Comparison of ENCODE assay signal across 21 mouse cellular contexts in genomic region chr16:17950068-17950467, GRCm38 (mm10). TPM values are rescaled to one million over a fixed set of nuclear protein-coding genes. Genes with fewer than 3 reads are reported as not detected.
DNase-seq lines count a peak whose midpoint lies in the region; ATAC-seq lines count a peak whose summit lies in the region.
"Had no signal": no experiment of that assay in that cellular context is flagged by ENCODE, and none has a peak within 500 bp of the region (broad histone marks: within the 10 kb centered on the region; RNA-seq: fewer than 3 reads in every experiment).

No protein-coding gene starts in this region.

- ATAC-seq in limb, embryonic 12.5 days (ENCODE audit: insufficient number of reproducible peaks, insufficient read depth, low FRiP score, low TSS enrichment, low read depth) = no peak
- no peak; the same call in 1 of the 2 replicates for ATAC-seq in forebrain, embryonic 12.5 days (ENCODE audit: low FRiP score)

- peaks cover 4% of the 10 kb centered on the region; the same call in 1 of the 2 replicates for H3K4me1 ChIP-seq in limb, embryonic 12.5 days (replicated peaks)
- H3K4me1 ChIP-seq in limb, embryonic 10.5 days = no peaks in the 10 kb centered on the region
- peaks cover 15% of the 10 kb centered on the region for H3K4me1 ChIP-seq in forebrain, embryonic 12.5 days
- H3K4me1 ChIP-seq: heart, embryonic 10.5 days had no signal

- 0 out of 2 replicates have a peak overlapping the region, but pooled peaks have one; percentile 1 for H3K27ac ChIP-seq in limb, embryonic 12.5 days
- H3K27ac ChIP-seq in limb, embryonic 10.5 days = no peak overlapping the region
- peak overlapping the region; percentile 81 for H3K27ac ChIP-seq in forebrain, embryonic 12.5 days
- H3K27ac ChIP-seq: heart, embryonic 10.5 days had no signal

- no peaks in the 10 kb centered on the region for H3K27me3 ChIP-seq in limb, embryonic 12.5 days
- H3K27me3 ChIP-seq in limb, embryonic 10.5 days (ENCODE audit: low read depth, poor library complexity, severe bottlenecking) = no peaks in the 10 kb centered on the region
- H3K27me3 ChIP-seq in forebrain, embryonic 12.5 days = no peaks in the 10 kb centered on the region
- H3K27me3 ChIP-seq: neural tube, embryonic 13.5 days had no signal

- H3K4me2 ChIP-seq in limb, embryonic 12.5 days = no peak overlapping the region
- H3K4me2 ChIP-seq in forebrain, embryonic 12.5 days = no peak overlapping the region
- H3K4me2 ChIP-seq: liver, embryonic 11.5 days; neural tube, embryonic 13.5 days had no signal

- DNase-seq in limb, embryonic 10.5 days (ENCODE audit: low spot score) = no peak
- DNase-seq in mesoderm, embryonic 11.5 days (ENCODE audit: low read depth, low spot score) = peak; percentile 23
- peak; percentile 58 for DNase-seq in retina, postnatal 1 day
- no peak for DNase-seq in gastrocnemius, postnatal 25 days
- no peak for DNase-seq in layer of hippocampus, postnatal 36 days
- DNase-seq: adrenal gland, postnatal 36 days; heart, postnatal 4 days; kidney, adult 9 months; spleen, adult 18-20 months had no signal

- no peaks in the 10 kb centered on the region for H3K36me3 ChIP-seq in limb, embryonic 12.5 days
- no peaks in the 10 kb centered on the region for H3K36me3 ChIP-seq in limb, embryonic 10.5 days
- no peaks in the 10 kb centered on the region for H3K36me3 ChIP-seq in forebrain, embryonic 12.5 days (replicated peaks)
- H3K36me3 ChIP-seq: heart, embryonic 10.5 days; neural tube, embryonic 13.5 days had no signal

- 71% methylated on average over 4 of the region's 4 CpGs for WGBS in limb, embryonic 12.5 days
- 78% methylated on average over 4 of the region's 4 CpGs for WGBS in limb, embryonic 10.5 days
- WGBS in forebrain, embryonic 12.5 days = 33% methylated on average over 4 of the region's 4 CpGs

- no peaks in the 10 kb centered on the region for H3K9me3 ChIP-seq in limb, embryonic 12.5 days
- no peaks in the 10 kb centered on the region for H3K9me3 ChIP-seq in limb, embryonic 10.5 days (replicated peaks)
- H3K9me3 ChIP-seq in forebrain, embryonic 12.5 days = no peaks in the 10 kb centered on the region
- H3K9me3 ChIP-seq: heart, embryonic 10.5 days; neural tube, embryonic 13.5 days had no signal

- no peak overlapping the region for H3K4me3 ChIP-seq in limb, embryonic 12.5 days (replicated peaks)
- no peak overlapping the region for H3K4me3 ChIP-seq in limb, embryonic 10.5 days
- no peak overlapping the region for H3K4me3 ChIP-seq in forebrain, embryonic 12.5 days (replicated peaks)
- H3K4me3 ChIP-seq: heart, embryonic 10.5 days; neural tube, embryonic 13.5 days had no signal

- H3K9ac ChIP-seq in limb, embryonic 12.5 days (replicated peaks) = no peak overlapping the region
- 0 out of 2 replicates have a peak overlapping the region, but pooled peaks have one; percentile 0 for H3K9ac ChIP-seq in forebrain, embryonic 12.5 days
- H3K9ac ChIP-seq: neural tube, embryonic 13.5 days had no signal

RNA-seq across cellular contexts. Expression of gene Slc25a1, which starts 22.0 kb away (rescaled TPM):
- 79.5 and 83.0 TPM in 2 replicates for polyA plus RNA-seq in limb, embryonic 12.5 days (2016; fragmentation: Nextera tagmentation; extraction: Ambion mirVana)
- 94.2 and 103 TPM in 2 replicates for polyA plus RNA-seq in limb, embryonic 10.5 days (2016; fragmentation: Nextera tagmentation; extraction: Ambion mirVana)
- polyA plus RNA-seq in forebrain, embryonic 12.5 days (2016; fragmentation: Nextera tagmentation; extraction: Ambion mirVana) = 108 and 109 TPM in 2 replicates
- total RNA-seq in gastrocnemius, postnatal 25 days (2021) = 10 to 100 TPM in 1 of 2 experiments, 1 to 10 TPM in 1; 2.6 to 10.0 TPM
- total RNA-seq in layer of hippocampus, postnatal 36 days (2021) = 10 to 100 TPM; 37.1 to 39.9 TPM

RNA-seq across cellular contexts. Expression of gene Vpreb2, which starts 30.2 kb away (rescaled TPM):
- polyA plus RNA-seq in limb, embryonic 12.5 days (2016; fragmentation: Nextera tagmentation; extraction: Ambion mirVana) = not detected in 2 replicates
- polyA plus RNA-seq in limb, embryonic 10.5 days (2016; fragmentation: Nextera tagmentation; extraction: Ambion mirVana) = not detected in 2 replicates
- not detected in 2 replicates for polyA plus RNA-seq in forebrain, embryonic 12.5 days (2016; fragmentation: Nextera tagmentation; extraction: Ambion mirVana)
- not detected for total RNA-seq in gastrocnemius, postnatal 25 days (2021)
- not detected for total RNA-seq in layer of hippocampus, postnatal 36 days (2021)
- total RNA-seq: adrenal gland, postnatal 36 days; common myeloid progenitor, adult 5-6 weeks; gastrocnemius, adult 8-10 months; heart, postnatal 4 days; layer of hippocampus, adult 8-10 months; left cerebral cortex, postnatal 10 days had no signal
- polyA plus RNA-seq: heart, embryonic 10.5 days; liver, embryonic 11.5 days; lung, embryonic 16.5 days; neural tube, embryonic 13.5 days; urinary bladder, adult 2 months had no signal

RNA-seq across cellular contexts. Expression of gene Gsc2, which starts 35.2 kb away (rescaled TPM):
- polyA plus RNA-seq in limb, embryonic 12.5 days (2016; fragmentation: Nextera tagmentation; extraction: Ambion mirVana) = not detected in 2 replicates
- polyA plus RNA-seq in limb, embryonic 10.5 days (2016; fragmentation: Nextera tagmentation; extraction: Ambion mirVana) = 0.13 TPM in 1 of 2 replicates, not detected in the other
- 0.45 TPM in 1 of 2 replicates, not detected in the other for polyA plus RNA-seq in forebrain, embryonic 12.5 days (2016; fragmentation: Nextera tagmentation; extraction: Ambion mirVana)
- not detected for total RNA-seq in gastrocnemius, postnatal 25 days (2021)
- not detected for total RNA-seq in layer of hippocampus, postnatal 36 days (2021)
- total RNA-seq: adrenal gland, postnatal 36 days; common myeloid progenitor, adult 5-6 weeks; gastrocnemius, adult 8-10 months; heart, postnatal 4 days; layer of hippocampus, adult 8-10 months; left cerebral cortex, postnatal 10 days; megakaryocyte-erythroid progenitor cell, adult 5-6 weeks had no signal
- polyA plus RNA-seq: lung, embryonic 16.5 days; neural tube, embryonic 13.5 days; urinary bladder, adult 2 months had no signal

RNA-seq across cellular contexts. Expression of gene Ess2, which starts 38.9 kb away (rescaled TPM):
- polyA plus RNA-seq in limb, embryonic 12.5 days (2016; fragmentation: Nextera tagmentation; extraction: Ambion mirVana) = 50.6 and 54.7 TPM in 2 replicates
- 56.0 and 63.4 TPM in 2 replicates for polyA plus RNA-seq in limb, embryonic 10.5 days (2016; fragmentation: Nextera tagmentation; extraction: Ambion mirVana)
- polyA plus RNA-seq in forebrain, embryonic 12.5 days (2016; fragmentation: Nextera tagmentation; extraction: Ambion mirVana) = 54.2 and 55.4 TPM in 2 replicates
- 1 to 10 TPM; 5.1 to 6.1 TPM for total RNA-seq in gastrocnemius, postnatal 25 days (2021)
- 10 to 100 TPM; 28.1 to 28.5 TPM for total RNA-seq in layer of hippocampus, postnatal 36 days (2021)

RNA-seq across cellular contexts. Expression of gene Tssk2, which starts 51.6 kb away (rescaled TPM):
- polyA plus RNA-seq in limb, embryonic 12.5 days (2016; fragmentation: Nextera tagmentation; extraction: Ambion mirVana) = not detected in 2 replicates
- not detected in 2 replicates for polyA plus RNA-seq in limb, embryonic 10.5 days (2016; fragmentation: Nextera tagmentation; extraction: Ambion mirVana)
- polyA plus RNA-seq in forebrain, embryonic 12.5 days (2016; fragmentation: Nextera tagmentation; extraction: Ambion mirVana) = not detected in 2 replicates
- total RNA-seq in gastrocnemius, postnatal 25 days (2021) = not detected
- total RNA-seq in layer of hippocampus, postnatal 36 days (2021) = not detected
- total RNA-seq: adrenal gland, postnatal 36 days; common myeloid progenitor, adult 5-6 weeks; gastrocnemius, adult 8-10 months; heart, postnatal 4 days; layer of hippocampus, adult 8-10 months; left cerebral cortex, postnatal 10 days had no signal
- polyA plus RNA-seq: heart, embryonic 10.5 days; lung, embryonic 16.5 days; neural tube, embryonic 13.5 days; urinary bladder, adult 2 months had no signal

Comparison
In these comparisons a context has a peak if more than half of its experiments do, and no peak if none do; other contexts are left out.
1. DNase-seq: peak in mesoderm, embryonic 11.5 days (single experiment) and retina, postnatal 1 day (single experiment); none in limb, embryonic 10.5 days (single experiment), gastrocnemius, postnatal 25 days (single experiment) and layer of hippocampus, postnatal 36 days (0 of 2).